Mouse (Mus musculus): ENCODE results near the gene Pigh.

GRCm38 (mm10) chr12:79048898-79049297 lies 40.6 kb downstream of the Pigh start:
- TF ChIP-seq CTCF (IDR thresholded peaks at IDR 0.05; ENCODE audit: extremely low read depth, insufficient read length, insufficient replicate concordance, low read depth, low read length) (no peak), POLR2A (IDR thresholded peaks at IDR 0.05; ENCODE audit: low read depth, low read length) (no peak)

Measured in small intestine, adult 2 months (tissue).